Mouse (Mus musculus): ENCODE measurements around the gene Shroom2.

Gene Shroom2

GRCm38 (mm10) chrX:152701679-152702078 lies 67.6 kb downstream of the Shroom2 start:
- no peak for DNase-seq (ENCODE audit: low spot score in 2 of 2)

DNA sequence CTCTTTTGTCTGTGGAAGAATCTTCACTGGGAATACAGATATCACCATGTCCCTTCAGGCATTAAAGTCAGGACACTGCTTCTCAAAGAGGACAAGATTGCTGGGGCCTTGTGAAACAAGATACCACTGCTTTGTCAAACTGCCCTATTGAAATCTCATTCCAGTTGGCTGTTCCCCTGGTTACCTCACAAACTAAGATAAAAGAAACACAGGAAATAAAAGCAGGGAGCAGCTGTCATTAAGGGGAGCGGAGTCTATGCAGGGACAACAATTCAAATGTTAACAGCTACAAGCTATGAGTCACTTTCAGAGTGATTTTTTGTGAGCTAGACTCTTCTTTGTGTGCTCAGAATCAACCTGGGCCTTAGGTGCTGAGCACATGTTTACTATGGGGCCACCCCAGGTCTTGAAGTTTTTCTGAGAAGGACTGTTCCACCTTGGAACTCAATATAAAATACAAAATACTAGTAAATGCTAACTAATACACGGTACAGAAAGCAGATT lies 78.4 kb downstream of the Shroom2 start:
- no peak for DNase-seq (ENCODE audit: low spot score in 2 of 2)

- no peak for DNase-seq (ENCODE audit: low spot score in 2 of 2)
These were observed 90.0 kb downstream of the Shroom2 start for GRCm38 (mm10) chrX:152679190-152679814.

- DNase-seq (ENCODE audit: low spot score in 2 of 2): peak in 1 of 2 experiments; percentile 6
These were observed 92.9 kb downstream of the Shroom2 start for GRCm38 (mm10) chrX:152676357-152676756.

DNA sequence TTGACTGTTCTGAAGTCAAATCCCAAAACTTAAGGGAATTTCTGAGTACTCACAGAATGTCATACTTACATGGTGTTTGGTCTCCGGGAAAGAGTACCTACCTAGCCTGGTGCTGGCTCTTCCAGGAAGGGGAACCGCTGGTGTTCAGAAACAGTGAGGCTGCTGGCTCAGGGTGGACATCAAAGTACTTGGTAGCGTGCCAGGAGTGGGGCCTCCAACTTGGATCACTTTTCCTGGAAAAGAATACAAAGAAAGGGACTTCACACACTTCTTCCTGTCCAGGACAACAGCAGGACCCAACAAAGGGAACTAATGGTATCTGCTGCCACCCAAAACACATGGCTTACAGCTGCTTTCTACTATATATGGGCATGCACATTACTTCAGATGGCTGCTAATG lies 95.8 kb downstream of the Shroom2 start:
- DNase-seq (ENCODE audit: low spot score in 2 of 2): no peak

DNA sequence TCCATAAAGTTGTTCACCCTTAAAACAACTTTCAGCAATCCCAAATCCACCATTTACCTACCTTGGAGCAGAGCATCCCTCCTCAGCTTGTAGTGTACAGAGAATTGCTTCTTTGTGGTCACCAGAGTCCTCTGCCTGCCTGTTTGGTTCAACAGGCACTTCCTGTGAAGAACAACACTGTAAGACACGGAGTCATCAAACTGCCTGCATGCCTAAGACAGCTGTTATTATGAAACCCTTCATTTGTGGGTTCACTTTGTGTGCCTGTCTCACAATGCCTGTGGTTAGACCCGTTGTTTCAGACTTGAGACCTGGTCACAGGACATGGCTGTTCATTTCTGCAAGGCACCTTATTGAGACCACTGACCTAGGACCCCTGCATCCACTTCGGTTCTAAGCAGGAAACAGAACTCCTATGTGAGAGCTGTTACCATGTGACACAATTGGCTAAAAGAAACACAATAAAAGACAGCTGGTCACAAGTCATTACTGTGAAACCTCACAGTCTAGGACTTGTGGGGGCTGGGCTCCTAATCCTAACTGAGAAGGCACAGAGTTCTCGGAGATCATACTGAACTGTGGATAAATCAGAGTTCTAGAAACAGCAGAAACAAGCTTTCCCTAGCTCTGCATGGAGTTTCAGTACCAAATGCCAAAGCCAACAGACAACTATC lies 111.8 kb downstream of the Shroom2 start:
- DNase-seq (ENCODE audit: low spot score in 2 of 2): no peak

DNA sequence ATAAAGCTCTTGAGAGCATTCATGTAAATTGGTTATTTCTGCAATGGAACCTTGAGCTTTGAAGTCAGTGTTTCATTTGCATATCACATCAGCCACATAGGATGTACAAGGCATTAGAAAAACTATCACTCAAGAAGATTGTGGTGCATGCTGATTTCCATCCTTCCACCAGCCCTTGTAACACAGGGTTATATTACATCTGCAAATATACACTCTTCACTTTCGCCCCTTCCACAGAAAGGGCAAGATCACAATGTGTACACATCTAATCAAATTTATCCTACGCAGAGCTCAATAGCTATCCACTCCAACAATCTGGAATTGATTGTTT lies 112.7 kb downstream of the Shroom2 start:
- DNase-seq (ENCODE audit: low spot score in 2 of 2): no peak

- DNase-seq (ENCODE audit: low spot score in 2 of 2): no peak
These were observed 113.3 kb downstream of the Shroom2 start for GRCm38 (mm10) chrX:152655796-152656608.

- no peak for DNase-seq (ENCODE audit: low spot score in 2 of 2)
These were observed 116.6 kb downstream of the Shroom2 start for GRCm38 (mm10) chrX:152652676-152653075.

- no peak for DNase-seq (ENCODE audit: low spot score in 2 of 2)
These were observed 124.4 kb downstream of the Shroom2 start for GRCm38 (mm10) chrX:152644827-152645226.

- DNase-seq (ENCODE audit: low spot score in 2 of 2): no peak
These were observed 125.3 kb downstream of the Shroom2 start for GRCm38 (mm10) chrX:152643679-152644638.

- DNase-seq (ENCODE audit: low spot score in 2 of 2): no peak
These were observed 126.1 kb downstream of the Shroom2 start for GRCm38 (mm10) chrX:152643201-152643600.

GRCm38 (mm10) chrX:152642627-152643026 lies 126.6 kb downstream of the Shroom2 start:
- DNase-seq (ENCODE audit: low spot score in 2 of 2): no peak

DNA sequence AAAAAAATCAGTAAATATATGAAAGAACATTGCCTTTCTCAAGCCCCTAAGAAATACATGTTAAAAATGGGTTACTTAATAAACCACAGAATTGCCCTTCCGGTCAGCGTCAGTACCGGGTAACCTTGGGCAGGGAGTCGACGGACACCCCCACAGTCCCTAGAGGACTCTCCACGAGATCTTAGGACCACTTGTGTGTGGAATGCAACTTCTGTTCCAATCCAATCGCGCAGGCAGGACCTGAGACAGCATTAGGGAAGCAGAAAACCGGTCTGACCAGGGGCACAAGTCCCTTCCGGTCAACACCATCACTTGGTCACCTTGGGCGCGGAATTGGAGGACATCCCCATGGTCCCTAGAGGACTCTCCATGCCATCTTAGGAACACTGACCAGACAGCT lies 133.9 kb downstream of the Shroom2 start:
- no peak for DNase-seq (ENCODE audit: low spot score in 2 of 2)

DNA sequence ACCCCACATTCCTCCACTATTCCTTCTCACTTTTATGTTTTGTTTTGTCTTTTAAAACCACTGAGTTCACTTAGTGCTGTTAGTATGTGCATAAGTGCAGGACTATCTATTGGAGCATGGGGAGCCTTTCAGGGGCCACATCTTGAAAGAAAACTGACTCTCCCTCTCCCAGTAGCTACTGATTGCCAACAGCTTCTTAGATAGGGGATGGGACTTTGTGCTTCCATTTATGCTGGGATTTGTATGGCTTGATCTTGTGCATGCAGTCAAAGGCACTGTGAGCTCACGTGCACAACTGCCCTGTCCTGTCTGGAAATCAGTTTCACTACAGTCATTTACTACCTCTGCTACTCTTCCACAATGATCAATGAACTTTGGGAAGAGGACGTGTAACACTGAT lies 147.9 kb downstream of the Shroom2 start:
- DNase-seq (ENCODE audit: low spot score in 2 of 2): no peak

DNA sequence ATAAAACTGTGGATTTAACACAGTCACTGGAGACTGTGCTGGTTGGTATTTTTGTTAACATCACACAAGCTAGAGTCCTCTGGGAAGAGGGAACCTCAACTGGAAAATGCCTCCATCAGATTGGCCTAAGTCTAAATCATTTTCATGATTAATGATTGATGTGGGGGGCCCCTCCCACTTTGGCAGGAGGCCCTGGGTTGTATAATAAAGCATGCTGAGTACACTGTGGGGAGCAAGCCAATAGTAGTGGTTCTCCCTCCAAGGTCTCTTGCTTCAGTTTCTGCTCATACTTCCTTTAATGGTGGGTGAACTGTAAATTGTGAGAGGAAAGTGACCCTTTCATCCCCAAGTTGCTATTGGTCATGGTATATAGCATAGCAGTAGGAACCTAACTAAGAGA lies 148.3 kb downstream of the Shroom2 start:
- DNase-seq (ENCODE audit: low spot score in 2 of 2): no peak

- peak in 1 of 2 experiments; percentile 9 for DNase-seq (ENCODE audit: low spot score in 2 of 2)
These were observed 150.8 kb downstream of the Shroom2 start for GRCm38 (mm10) chrX:152618464-152618863.

GRCm38 (mm10) chrX:152563034-152563433 lies 206.2 kb downstream of the Shroom2 start, which contains the start of gene Cldn34a:
Cldn34a (plus strand) TSS chrX:152563334.
- DNase-seq (ENCODE audit: low spot score in 2 of 2): no peak

Data from cerebellum, postnatal 4 days (tissue).